ENCODE assay signal across 9 mouse cellular contexts in genomic region chr2:31298814-31299213, GRCm38 (mm10). TPM values are rescaled to one million over a fixed set of nuclear protein-coding genes. Genes with fewer than 3 reads are reported as not detected.
A peak's percentile ranks its signal among the peaks of the same experiment; 100 is the strongest.
DNase-seq lines count a peak whose midpoint lies in the region; ATAC-seq and TF ChIP-seq lines count a peak whose summit lies in the region.
"Had no signal": no experiment of that assay in that cellular context is flagged by ENCODE, and none has a peak within 500 bp of the region (broad histone marks: within the 10 kb centered on the region; RNA-seq: fewer than 3 reads in every experiment).

No protein-coding gene starts in this region.

- H3K9me3 ChIP-seq in lung, embryonic 14.5 days (ENCODE audit: low read depth, low read length): no peaks in the 10 kb centered on the region
- no peaks in the 10 kb centered on the region for H3K9me3 ChIP-seq in limb, embryonic 10.5 days (replicated peaks)
- no peaks in the 10 kb centered on the region for H3K9me3 ChIP-seq in stomach, embryonic 15.5 days

- no peak for TF ChIP-seq CTCF in lung, embryonic 14.5 days (IDR thresholded peaks at IDR 0.05; ENCODE audit: low read depth)
- no peak for TF ChIP-seq CTCF in lung, adult 2 months (IDR thresholded peaks at IDR 0.05; ENCODE audit: insufficient read depth, low read length)

- no peaks in the 10 kb centered on the region for H3K36me3 ChIP-seq in lung, embryonic 14.5 days (ENCODE audit: insufficient read depth)
- H3K36me3 ChIP-seq in limb, embryonic 10.5 days: peaks cover 7% of the 10 kb centered on the region
- no peaks in the 10 kb centered on the region for H3K36me3 ChIP-seq in stomach, embryonic 15.5 days

- no peak overlapping the region for H3K27ac ChIP-seq in lung, embryonic 14.5 days (ENCODE audit: low read depth)
- peak overlapping the region; percentile 84 for H3K27ac ChIP-seq in limb, embryonic 10.5 days
- H3K27ac ChIP-seq in stomach, embryonic 15.5 days: no peak overlapping the region

- peaks cover 4% of the 10 kb centered on the region; the same call in 1 of the 2 replicates for H3K4me1 ChIP-seq in lung, embryonic 14.5 days (ENCODE audit: insufficient read depth)
- no peaks in the 10 kb centered on the region for H3K4me1 ChIP-seq in lung, adult 2 months (ENCODE audit: control insufficient read depth, insufficient read depth, low read length)
- H3K4me1 ChIP-seq in limb, embryonic 10.5 days: peaks cover 19% of the 10 kb centered on the region
- 0 out of 2 replicates have a peak, but pooled peaks cover 6% of the 10 kb centered on the region for H3K4me1 ChIP-seq in stomach, embryonic 15.5 days

- TF ChIP-seq POLR2A in lung, adult 2 months (IDR thresholded peaks at IDR 0.05; ENCODE audit: borderline replicate concordance, extremely low read depth, low read depth, low read length): no peak

- no peak for ATAC-seq in cerebellum, adult (ENCODE audit: insufficient number of reproducible peaks, low FRiP score, low TSS enrichment)
- no peak for ATAC-seq in lung, embryonic 14.5 days (ENCODE audit: insufficient read depth)
- ATAC-seq in stomach, embryonic 15.5 days (ENCODE audit: insufficient read depth, low FRiP score, low read depth): no peak
- no peak for ATAC-seq in granulocyte monocyte progenitor cell, adult 5-6 weeks (replicated peaks; ENCODE audit: poor library complexity, severe bottlenecking)

- H3K4me3 ChIP-seq in lung, embryonic 14.5 days (ENCODE audit: low read depth, low read length): no peak overlapping the region
- no peak overlapping the region for H3K4me3 ChIP-seq in lung, adult 2 months (replicated peaks; ENCODE audit: extremely low read depth, low read depth, low read length)
- H3K4me3 ChIP-seq in limb, embryonic 10.5 days: peak overlapping the region; percentile 54
- H3K4me3 ChIP-seq in stomach, embryonic 15.5 days (replicated peaks): peak overlapping the region; percentile 49; the same call in 1 of the 2 replicates

- H3K9ac ChIP-seq in lung, embryonic 14.5 days: peak overlapping the region; percentile 43; the same call in 1 of the 2 replicates
- H3K9ac ChIP-seq in stomach, embryonic 15.5 days: no peak overlapping the region

- DNase-seq in cerebellum, adult 9-10 months: peak; percentile 17
- no peak for DNase-seq in lung, embryonic 14.5 days
- no peak for DNase-seq in lung, adult 2 months
- no peak for DNase-seq in limb, embryonic 10.5 days (ENCODE audit: low spot score)
- no peak for DNase-seq in urinary bladder, postnatal 10 days (ENCODE audit: low spot score)

- 31% methylated on average over 4 of the region's 4 CpGs for WGBS in lung, embryonic 14.5 days
- WGBS in lung, adult 2 months: 46% methylated on average over 4 of the region's 4 CpGs
- WGBS in limb, embryonic 10.5 days: 42% methylated on average over 4 of the region's 4 CpGs
- 36% methylated on average over 4 of the region's 4 CpGs for WGBS in stomach, embryonic 15.5 days

- H3K4me2 ChIP-seq in lung, embryonic 14.5 days: peak overlapping the region; percentile 66; the same call in 1 of the 2 replicates
- peak overlapping the region; percentile 55; the same call in 1 of the 2 replicates for H3K4me2 ChIP-seq in stomach, embryonic 15.5 days

- H3K27me3 ChIP-seq in lung, embryonic 14.5 days (ENCODE audit: insufficient read depth, low read length): no peaks in the 10 kb centered on the region
- H3K27me3 ChIP-seq in limb, embryonic 10.5 days (ENCODE audit: low read depth, poor library complexity, severe bottlenecking): no peaks in the 10 kb centered on the region
- no peaks in the 10 kb centered on the region for H3K27me3 ChIP-seq in stomach, embryonic 15.5 days (replicated peaks)

RNA-seq across cellular contexts. Expression of gene Hmcn2, which starts 15.4 kb away (rescaled TPM):
- polyA plus RNA-seq in lung, embryonic 14.5 days (2014; fragmentation: Nextera tagmentation; extraction: Ambion mirVana): 1.1 and 1.3 TPM in 2 replicates
- polyA plus RNA-seq in lung, adult 2 months (2012; rRNA removed): 10.8 and 16.8 TPM in 2 replicates
- 0.19 TPM in 1 of 2 replicates, not detected in the other for polyA plus RNA-seq in limb, embryonic 10.5 days (2016; fragmentation: Nextera tagmentation; extraction: Ambion mirVana)
- polyA plus RNA-seq in stomach, embryonic 15.5 days (2015; fragmentation: Nextera tagmentation; extraction: Ambion mirVana): 3.4 and 4.1 TPM in 2 replicates
- total RNA-seq in granulocyte monocyte progenitor cell, adult 5-6 weeks (2014; fragmentation: Nextera tagmentation): 0.09 TPM in 1 of 2 replicates, not detected in the other
- total RNA-seq in granulocyte monocyte progenitor cell, adult 5-6 weeks (2017): 0.15 TPM in 1 of 2 replicates, not detected in the other
- total RNA-seq: hematopoietic stem cell, adult 5-6 weeks had no signal

RNA-seq across cellular contexts. Expression of gene Ncs1, which starts 53.2 kb away (rescaled TPM):
- 26.5 and 28.6 TPM in 2 replicates for polyA plus RNA-seq in lung, embryonic 14.5 days (2014; fragmentation: Nextera tagmentation; extraction: Ambion mirVana)
- polyA plus RNA-seq in lung, adult 2 months (2012; rRNA removed): 2.2 and 2.5 TPM in 2 replicates
- 57.5 and 62.0 TPM in 2 replicates for polyA plus RNA-seq in limb, embryonic 10.5 days (2016; fragmentation: Nextera tagmentation; extraction: Ambion mirVana)
- polyA plus RNA-seq in stomach, embryonic 15.5 days (2015; fragmentation: Nextera tagmentation; extraction: Ambion mirVana): 22.3 and 24.3 TPM in 2 replicates
- 2.1 and 4.6 TPM in 2 replicates for total RNA-seq in granulocyte monocyte progenitor cell, adult 5-6 weeks (2014; fragmentation: Nextera tagmentation)
- 2.5 and 3.2 TPM in 2 replicates for total RNA-seq in granulocyte monocyte progenitor cell, adult 5-6 weeks (2017)

Comparison
In these comparisons a context has a peak if more than half of its experiments do, and no peak if none do; other contexts are left out.
1. H3K4me3 ChIP-seq: peak in limb, embryonic 10.5 days (single experiment) and stomach, embryonic 15.5 days (single experiment); none in lung, embryonic 14.5 days (single experiment) and lung, adult 2 months (single experiment).